Mouse (Mus musculus) lung, postnatal 0 days (tissue): ENCODE measurements around the gene Myo16.

Source experiments
- CTCF ChIP-seq: IDR thresholded peaks from 2 replicates; pipeline ENCODE4 v1.5.1; 2016; ENCODE audit warnings: antibody characterized with exemption, mild to moderate bottlenecking
- EP300 ChIP-seq: IDR thresholded peaks from 2 replicates; pipeline ENCODE4 v1.6.1; 2016; ENCODE audit warnings: antibody characterized with exemption, mild to moderate bottlenecking, control low read depth

GRCm38 (mm10) chr8:10631006-10631405, 477.3 kb downstream of the Myo16 start:
- no peak for TF ChIP-seq CTCF
- no peak for TF ChIP-seq EP300
